Mouse (Mus musculus): ENCODE results near the gene Ly6g6c.

- TF ChIP-seq POLR2A (IDR thresholded peaks at IDR 0.05; ENCODE audit: extremely low read depth, insufficient read depth, low read length) (no peak), CTCF (IDR thresholded peaks at IDR 0.05; ENCODE audit: low read depth, low read length) (no peak)
These were observed 35.1 kb downstream of the Ly6g6c start for GRCm38 (mm10) chr17:35100196-35100765.

Data from liver, adult 2 months (tissue).